Mouse (Mus musculus) forebrain, embryonic 16.5 days (tissue): ENCODE data around the gene Tcea3. TPM values are rescaled to one million over a fixed set of nuclear protein-coding genes. Genes with fewer than 3 reads are reported as not detected.

Source experiments
- ATAC-seq: fragments of 200-750 bp; cut with Nextera tagmentation; 2 replicates; pipeline ENCODE4 v1.8.0; 2017; ENCODE audit warnings: mild to moderate bottlenecking, moderate library complexity
- H3K27ac ChIP-seq: fragments of 300-500 bp; sonication (generic); 2 replicates; pipeline ENCODE4 v1.5.1; 2014; ENCODE audit warnings: low read length, control low read depth
- H3K27me3 ChIP-seq: fragments of 300-500 bp; sonication (generic); replicated peaks from 2 replicates; pipeline ENCODE4 v1.6.1; 2014; ENCODE audit warnings: low read length; ENCODE audit not compliant: control insufficient read depth, insufficient read depth
- H3K36me3 ChIP-seq: fragments of 300-500 bp; sonication (generic); 2 replicates; pipeline ENCODE4 v1.6.1; 2014; ENCODE audit not compliant: control insufficient read depth, insufficient read depth
- H3K4me1 ChIP-seq: fragments of 300-500 bp; sonication (generic); replicated peaks from 2 replicates; pipeline ENCODE4 v1.6.1; 2014; ENCODE audit warnings: low read length; ENCODE audit not compliant: control insufficient read depth, insufficient read depth
- H3K4me2 ChIP-seq: fragments of 300-500 bp; sonication (generic); 2 replicates; pipeline ENCODE4 v1.6.1; 2014; ENCODE audit warnings: mild to moderate bottlenecking, low read length, control low read depth
- H3K4me3 ChIP-seq: fragments of 300-500 bp; sonication (generic); replicated peaks from 2 replicates; pipeline ENCODE4 v1.5.1; 2014; ENCODE audit warnings: mild to moderate bottlenecking, low read length, control low read depth
- H3K9ac ChIP-seq: fragments of 300-500 bp; sonication (generic); replicated peaks from 2 replicates; pipeline ENCODE4 v1.6.1; 2014; ENCODE audit warnings: low read depth, low read length, control low read depth
- H3K9me3 ChIP-seq: fragments of 300-500 bp; sonication (generic); 2 replicates; pipeline ENCODE4 v1.6.1; 2016; ENCODE audit warnings: low read length; ENCODE audit not compliant: control insufficient read depth
- WGBS: fragments of 180-500 bp; shearing (Covaris S2); extraction: QIAGEN DNeasy Blood & Tissue Kit; methylation state at CpG from one replicate; pipeline ENCODE4 v1.1.7; 2014; 5-methylcytosine and 5-hydroxymethylcytosine counted together
- polyA plus RNA-seq: library from polyadenylated mRNA; unstranded; fragments of >200 nt; fragmentation: Nextera tagmentation; extraction: Ambion mirVana; gene quantifications from 2 replicates; pipeline ENCODE4 v1.2.1, GENCODE M21; 2015

The Tcea3 gene
- polyA plus RNA-seq, 1 experiment from 2014 or later = 0.44 TPM

DNA sequence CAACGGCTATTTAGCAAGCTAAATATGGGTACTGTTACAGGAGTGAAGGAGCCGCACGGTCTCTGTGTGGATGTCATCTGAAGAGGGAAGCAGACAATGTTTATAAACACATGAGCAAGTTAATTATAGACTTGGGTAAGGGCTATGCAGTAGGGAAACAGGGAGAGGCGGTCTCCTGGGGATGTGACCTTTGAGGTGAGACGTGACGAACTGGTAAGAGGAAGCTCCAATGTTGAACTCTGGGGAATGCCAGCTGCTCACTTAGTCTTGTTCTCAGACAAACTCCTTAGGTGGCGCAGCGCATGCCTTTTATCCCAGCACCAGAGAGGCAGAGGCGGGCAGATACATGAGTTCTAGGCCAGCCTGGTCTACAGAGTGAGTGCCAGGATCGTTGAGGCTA is 14.4 kb downstream of the Tcea3 start:
- 81% methylated on average over 10 of the region's 10 CpGs for WGBS
- H3K9me3 ChIP-seq = no peaks in the 10 kb centered on the region
- H3K4me1 ChIP-seq = peaks cover 3% of the 10 kb centered on the region; the same call in 1 of the 2 replicates
- no peaks in the 10 kb centered on the region for H3K36me3 ChIP-seq
- no peak overlapping the region for H3K4me2 ChIP-seq
- no peak overlapping the region for H3K9ac ChIP-seq
- ATAC-seq = no peak
- H3K4me3 ChIP-seq = no peak overlapping the region
- H3K27me3 ChIP-seq = no peaks in the 10 kb centered on the region
- H3K27ac ChIP-seq = no peak overlapping the region

DNA sequence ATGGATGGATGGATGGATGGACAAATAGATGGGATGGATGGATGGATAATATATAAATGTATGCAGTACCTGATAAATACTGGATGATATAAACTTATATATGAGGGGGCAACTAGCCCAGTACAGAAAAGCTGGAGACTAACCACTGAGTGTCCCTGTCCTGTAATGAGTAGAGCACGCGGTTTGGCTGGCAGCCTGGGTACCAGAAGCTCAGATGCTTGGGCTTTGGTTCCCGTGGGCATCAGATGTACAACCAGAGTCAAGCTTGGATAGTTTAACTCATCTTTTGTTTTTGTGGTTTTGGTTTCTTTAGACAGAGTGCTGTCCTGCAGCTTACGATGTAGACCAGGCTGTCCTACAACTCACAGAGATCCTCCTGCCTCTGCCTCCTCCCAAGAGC is 16.0 kb downstream of the Tcea3 start:
- WGBS = 87% methylated on average over 4 of the region's 4 CpGs
- Histone ChIP-seq H3K4me2 (no peak overlapping the region), H3K4me1 (peaks cover 3% of the 10 kb centered on the region; the same call in 1 of the 2 replicates), H3K27me3 (no peaks in the 10 kb centered on the region), H3K4me3 (no peak overlapping the region), H3K27ac (no peak overlapping the region), H3K9me3 (no peaks in the 10 kb centered on the region), H3K36me3 (no peaks in the 10 kb centered on the region), H3K9ac (no peak overlapping the region)
- ATAC-seq = no peak

GRCm38 (mm10) chr4:136266716-136267343 is 19.3 kb downstream of the Tcea3 start:
- Histone ChIP-seq H3K9me3 (no peaks in the 10 kb centered on the region), H3K4me2 (no peak overlapping the region), H3K4me3 (no peak overlapping the region), H3K27ac (no peak overlapping the region), H3K9ac (no peak overlapping the region), H3K27me3 (no peaks in the 10 kb centered on the region), H3K36me3 (no peaks in the 10 kb centered on the region), H3K4me1 (no peaks in the 10 kb centered on the region)
- ATAC-seq = no peak
- 84% methylated on average over 9 of the region's 9 CpGs for WGBS

DNA sequence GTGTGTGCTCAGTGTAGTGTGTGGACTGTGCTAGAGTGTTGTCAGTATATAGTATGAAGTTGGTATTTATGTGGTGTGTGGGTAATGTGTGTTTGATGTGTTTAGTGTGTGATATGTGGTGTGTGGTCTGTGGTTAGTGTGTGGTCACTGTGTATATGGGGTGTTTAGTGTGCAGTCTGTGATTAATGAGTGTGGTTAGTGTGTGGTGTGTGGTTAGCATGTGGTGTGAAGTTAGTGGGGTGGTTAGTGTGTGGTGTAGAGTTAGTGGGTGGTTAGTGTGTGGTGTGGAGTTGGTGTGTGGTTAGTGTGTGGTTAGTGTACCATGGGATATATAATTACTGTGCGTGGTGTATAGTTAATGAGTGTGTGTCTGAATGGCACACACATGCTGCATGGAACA is 21.4 kb downstream of the Tcea3 start:
- no peak overlapping the region for H3K9ac ChIP-seq
- H3K27me3 ChIP-seq = no peaks in the 10 kb centered on the region
- no peak overlapping the region for H3K4me3 ChIP-seq
- no peak overlapping the region for H3K27ac ChIP-seq
- no peak for ATAC-seq
- peaks cover 4% of the 10 kb centered on the region for H3K9me3 ChIP-seq
- no peak overlapping the region for H3K4me2 ChIP-seq
- H3K36me3 ChIP-seq = no peaks in the 10 kb centered on the region
- no peaks in the 10 kb centered on the region for H3K4me1 ChIP-seq
- 91% methylated on average over 1 of the region's 1 CpGs for WGBS

- H3K27ac ChIP-seq = no peak overlapping the region
- no peak for ATAC-seq
- no peaks in the 10 kb centered on the region for H3K4me1 ChIP-seq
- 82% methylated on average over 8 of the region's 8 CpGs for WGBS
- no peak overlapping the region for H3K9ac ChIP-seq
- peaks cover 4% of the 10 kb centered on the region for H3K9me3 ChIP-seq
- H3K27me3 ChIP-seq = no peaks in the 10 kb centered on the region
- H3K36me3 ChIP-seq = no peaks in the 10 kb centered on the region
- H3K4me2 ChIP-seq = no peak overlapping the region
- H3K4me3 ChIP-seq = no peak overlapping the region
Observed at GRCm38 (mm10) chr4:136270648-136271047, 23.1 kb downstream of the Tcea3 start.

- WGBS = 87% methylated on average over 8 of the region's 8 CpGs
- Histone ChIP-seq H3K4me1 (peaks cover 26% of the 10 kb centered on the region), H3K27me3 (no peaks in the 10 kb centered on the region), H3K27ac (no peak overlapping the region), H3K36me3 (no peaks in the 10 kb centered on the region), H3K4me2 (no peak overlapping the region), H3K9me3 (no peaks in the 10 kb centered on the region), H3K4me3 (no peak overlapping the region), H3K9ac (no peak overlapping the region)
- ATAC-seq = no peak
Observed at GRCm38 (mm10) chr4:136281097-136281496, 33.6 kb downstream of the Tcea3 start.

DNA sequence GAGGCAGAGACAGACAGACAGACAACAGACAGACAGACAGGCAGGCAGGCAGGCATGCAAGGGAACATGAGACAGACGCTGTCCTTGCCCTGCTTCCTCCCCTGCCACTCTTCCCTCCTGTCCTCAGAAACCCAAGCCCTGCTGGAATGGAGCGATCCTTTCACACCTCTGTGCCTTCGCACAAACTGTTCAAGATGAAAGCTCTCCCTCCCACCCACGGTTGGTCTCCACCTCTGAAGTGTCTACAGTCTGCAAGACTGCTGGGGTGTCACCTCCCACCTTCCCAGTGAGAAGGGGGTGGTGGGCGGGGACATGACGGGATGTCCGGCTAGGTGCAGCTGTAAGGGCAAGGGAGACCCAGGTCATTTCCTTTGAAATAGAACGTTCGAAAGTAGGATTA is 34.1 kb downstream of the Tcea3 start:
- 61% methylated on average over 8 of the region's 9 CpGs for WGBS
- no peak for ATAC-seq
- peaks cover 28% of the 10 kb centered on the region for H3K4me1 ChIP-seq
- H3K4me3 ChIP-seq = no peak overlapping the region
- no peaks in the 10 kb centered on the region for H3K36me3 ChIP-seq
- no peak overlapping the region for H3K27ac ChIP-seq
- no peak overlapping the region for H3K4me2 ChIP-seq
- no peak overlapping the region for H3K9ac ChIP-seq
- H3K27me3 ChIP-seq = no peaks in the 10 kb centered on the region
- no peaks in the 10 kb centered on the region for H3K9me3 ChIP-seq

DNA sequence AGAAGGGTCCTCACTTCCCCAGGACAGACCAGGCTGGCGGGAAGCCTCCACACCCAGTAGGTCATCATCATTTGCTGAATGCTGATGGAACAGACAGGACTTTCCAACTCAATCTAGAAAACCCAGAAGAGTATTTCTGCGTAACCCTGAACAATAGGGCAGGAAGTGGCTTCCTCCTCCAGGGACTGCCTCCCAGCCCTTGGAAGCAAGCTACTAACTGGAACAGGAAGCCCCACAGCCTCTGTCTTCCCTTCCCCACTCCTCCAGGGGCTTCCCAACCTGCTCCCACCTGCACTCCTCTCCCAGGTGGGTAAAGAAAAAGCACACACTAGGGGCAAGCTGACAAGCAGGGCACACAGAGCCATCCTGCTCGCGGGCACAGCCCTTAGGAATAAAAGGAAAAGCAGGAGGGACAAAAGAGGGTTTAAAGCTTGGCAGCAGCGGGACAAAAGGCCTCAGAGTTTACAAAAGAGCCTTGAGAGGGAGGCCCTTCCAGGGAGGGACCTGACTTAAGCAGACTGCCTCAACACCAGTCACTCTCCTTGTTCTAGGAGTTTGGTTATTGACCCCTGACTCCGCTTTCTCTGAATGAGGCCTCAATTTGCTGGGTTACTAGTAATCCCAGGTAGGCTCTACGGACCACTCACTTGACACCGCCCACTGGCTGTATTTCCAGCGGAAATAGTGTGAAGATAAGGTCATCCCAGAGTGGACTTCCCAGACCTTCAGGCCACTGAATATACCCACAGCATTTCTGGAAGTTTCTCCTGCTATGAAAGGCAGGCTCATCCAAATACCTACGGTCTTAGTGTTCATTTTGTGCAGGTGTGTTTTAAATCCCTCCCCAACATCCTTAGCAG is 35.3 kb downstream of the Tcea3 start:
- Histone ChIP-seq H3K27ac (peak overlapping the region; percentile 98), H3K27me3 (no peaks in the 10 kb centered on the region), H3K4me1 (peaks cover 38% of the 10 kb centered on the region), H3K9ac (peak overlapping the region; percentile 42), H3K36me3 (peaks cover 1% of the 10 kb centered on the region), H3K4me3 (no peak overlapping the region), H3K9me3 (no peaks in the 10 kb centered on the region), H3K4me2 (no peak overlapping the region)
- ATAC-seq = no peak
- 10% methylated on average over 10 of the region's 10 CpGs for WGBS

DNA sequence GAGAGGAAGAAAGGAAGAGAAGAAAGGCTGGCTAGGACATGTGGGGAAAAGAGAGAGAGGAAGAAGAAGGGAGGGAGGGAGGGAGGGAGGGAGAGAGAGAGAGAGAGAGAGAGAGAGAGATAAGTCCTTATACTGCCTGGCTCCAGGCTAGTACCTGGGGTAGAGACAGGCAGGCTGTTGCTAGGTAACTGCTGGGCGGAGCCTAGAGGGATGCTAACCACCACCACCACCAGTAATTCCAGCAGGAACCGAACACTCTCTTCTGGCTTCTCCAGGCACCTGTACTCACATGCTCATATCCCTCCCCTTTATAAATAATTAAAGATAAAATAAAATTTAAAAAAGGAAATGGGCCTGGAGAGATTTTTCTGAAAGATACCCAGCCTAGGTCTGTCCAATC is 36.3 kb downstream of the Tcea3 start:
- Histone ChIP-seq H3K4me3 (no peak overlapping the region; the same call in 1 of the 2 replicates), H3K9ac (no peak overlapping the region)

More for the DNA sequence above, 36.3 kb downstream of the Tcea3 start:
- Histone ChIP-seq H3K36me3 (peaks cover 9% of the 10 kb centered on the region), H3K4me2 (peak overlapping the region; percentile 59), H3K4me1 (peaks cover 38% of the 10 kb centered on the region), H3K9me3 (no peaks in the 10 kb centered on the region), H3K27me3 (no peaks in the 10 kb centered on the region; the same call in 1 of the 2 replicates), H3K27ac (peak overlapping the region; percentile 98)
- peak; percentile 31; the same call in 1 of the 2 replicates for ATAC-seq
- WGBS = 6% methylated on average over 2 of the region's 2 CpGs
